Mouse (Mus musculus): ENCODE measurements at regions not wholly inside any gene's neighbourhood (a gene's known extent, or its start where the extent isn't known, plus 50 kb on each side); places are given as distances from the start of the nearest gene placed in this dataset.

GRCm38 (mm10) chr16:86516935-86517334 is 615.3 kb upstream of the Adamts5 start:
- no peak overlapping the region for H3K4me2 ChIP-seq (ENCODE audit: insufficient read depth, low read depth, poor library complexity, severe bottlenecking)
- TF ChIP-seq EP300 (IDR thresholded peaks at IDR 0.05; ENCODE audit: low read length) (no peak), CHD2 (IDR thresholded peaks at IDR 0.05; ENCODE audit: low read length) (no peak), NELFE (IDR thresholded peaks at IDR 0.05; ENCODE audit: low read depth, low read length) (no peak), ELF1 (IDR thresholded peaks at IDR 0.05; ENCODE audit: low read depth, low read length) (no peak), CTCF (conservative IDR thresholded peaks at IDR 0.05 in 1 of 2, IDR thresholded peaks at IDR 0.05 in 1 of 2; ENCODE audit: low read depth in 2 of 2, low read length in 2 of 2) (no peak), GABPA (IDR thresholded peaks at IDR 0.05; ENCODE audit: insufficient replicate concordance, low read depth, low read length) (no peak), MEF2A (IDR thresholded peaks at IDR 0.05; ENCODE audit: borderline replicate concordance, low read depth, low read length) (no peak), CHD1 (IDR thresholded peaks at IDR 0.05; ENCODE audit: low read depth, low read length) (no peak)
- dilution Hi-C loops (cut with MboI; ENCODE audit: extremely low pct_ligation_motif_present, extremely low pct_unique_long_range_greater_than_20kb, low sequenced_read_pairs): no loop called here
- no peaks in the 10 kb centered on the region for H3K36me3 ChIP-seq (replicated peaks in 1 of 2; ENCODE audit: control insufficient read depth in 1 of 2, insufficient read depth in 1 of 2, low read length in 1 of 2)
- H3K27ac ChIP-seq (ENCODE audit: insufficient read depth, low read depth): no peak overlapping the region
- H3K79me2 ChIP-seq (replicated peaks; ENCODE audit: control insufficient read depth, extremely low read depth, insufficient read depth, poor library complexity, severe bottlenecking): no peaks in the 10 kb centered on the region
- no peaks in the 10 kb centered on the region for H3K9me3 ChIP-seq (replicated peaks; ENCODE audit: low read length)
- H3K27me3 ChIP-seq (replicated peaks): no peaks in the 10 kb centered on the region
- in situ Hi-C loops (cut with MboI; ENCODE audit: low pct_ligation_motif_present, low pct_unique_long_range_greater_than_20kb, low sequenced_read_pairs): no loop called here
- no peak for DNase-seq (ENCODE audit: extremely low read depth)
- peaks cover 0 to 4% of the 10 kb centered on the region in 2 experiments; a peak in 1 of 4 replicates for H3K4me1 ChIP-seq (ENCODE audit: control insufficient read depth in 1 of 2, insufficient read depth in 2 of 2)
- H3K4me3 ChIP-seq (replicated peaks in 1 of 3; ENCODE audit: low read depth in 2 of 3, low read length in 2 of 3, poor library complexity in 1 of 3): no peak overlapping the region
- no peak overlapping the region for H3K9ac ChIP-seq (ENCODE audit: insufficient read depth, low read depth)

- dilution Hi-C loops (cut with MboI; ENCODE audit: extremely low pct_ligation_motif_present, extremely low pct_unique_long_range_greater_than_20kb, low sequenced_read_pairs): no loop called here
These were observed 614.5 kb upstream of the Adamts5 start for GRCm38 (mm10) chr16:86516144-86516543.

DNA sequence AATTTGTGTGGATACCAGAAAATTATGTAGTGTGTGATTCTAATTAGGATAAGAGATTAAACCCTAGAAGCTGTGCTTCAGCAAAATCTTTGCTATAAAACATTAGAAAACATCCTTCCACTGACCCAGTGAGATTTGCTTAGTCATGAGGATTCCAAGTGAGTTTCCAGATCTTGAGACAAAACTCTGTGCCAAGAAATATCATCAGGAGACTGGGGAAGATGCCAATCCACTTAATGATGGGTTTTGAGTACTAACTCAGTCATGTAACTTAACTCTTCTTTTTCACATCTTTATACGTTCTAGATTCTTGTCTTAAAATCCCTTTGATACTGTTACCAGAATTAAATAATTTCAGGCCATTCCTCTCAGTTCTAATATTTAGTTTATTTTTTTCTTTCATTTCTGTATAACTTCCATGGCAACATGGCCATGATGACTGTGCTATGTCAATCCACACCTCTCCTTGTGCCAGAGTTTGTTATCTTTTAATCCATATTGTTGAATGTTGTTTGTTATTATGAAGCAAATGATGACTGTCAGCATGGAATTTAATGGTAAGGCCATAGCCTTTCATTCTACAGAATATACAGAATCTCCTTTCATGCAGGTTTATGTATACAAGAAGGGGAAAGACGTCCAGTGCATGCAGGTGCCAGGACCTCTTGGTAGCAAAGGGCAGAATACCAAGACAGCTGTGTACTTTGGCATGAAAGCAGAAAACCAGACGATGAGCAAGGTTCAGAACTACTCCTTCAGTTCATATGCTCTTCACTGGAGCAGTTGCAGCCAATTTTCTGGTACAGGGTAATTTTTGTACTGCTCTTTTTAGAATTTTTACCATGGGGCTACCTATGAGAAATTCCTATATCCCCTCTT is 599.7 kb upstream of the Adamts5 start:
- Histone ChIP-seq H3K4me3 (replicated peaks in 1 of 3; ENCODE audit: low read depth in 2 of 3, low read length in 2 of 3, poor library complexity in 1 of 3) (no peak overlapping the region), H3K36me3 (replicated peaks in 1 of 2; ENCODE audit: control insufficient read depth in 1 of 2, insufficient read depth in 1 of 2, low read length in 1 of 2) (no peaks in the 10 kb centered on the region), H3K9ac (ENCODE audit: insufficient read depth, low read depth) (no peak overlapping the region), H3K27ac (ENCODE audit: insufficient read depth, low read depth) (no peak overlapping the region), H3K4me1 (ENCODE audit: control insufficient read depth in 1 of 2, insufficient read depth in 2 of 2) (no peaks in the 10 kb centered on the region), H3K27me3 (replicated peaks) (no peaks in the 10 kb centered on the region), H3K79me2 (replicated peaks; ENCODE audit: control insufficient read depth, extremely low read depth, insufficient read depth, poor library complexity, severe bottlenecking) (no peaks in the 10 kb centered on the region), H3K9me3 (replicated peaks; ENCODE audit: low read length) (no peaks in the 10 kb centered on the region), H3K4me2 (ENCODE audit: insufficient read depth, low read depth, poor library complexity, severe bottlenecking) (no peak overlapping the region)
- in situ Hi-C loops (cut with MboI; ENCODE audit: low pct_ligation_motif_present, low pct_unique_long_range_greater_than_20kb, low sequenced_read_pairs) (no loop called here), dilution Hi-C loops (cut with MboI; ENCODE audit: extremely low pct_ligation_motif_present, extremely low pct_unique_long_range_greater_than_20kb, low sequenced_read_pairs) (no loop called here)
- TF ChIP-seq POLR2AphosphoS2 (IDR thresholded peaks at IDR 0.05; ENCODE audit: low read depth, low read length) (no peak), ETS1 (conservative IDR thresholded peaks at IDR 0.05; ENCODE audit: low read depth, low read length) (no peak), NELFE (IDR thresholded peaks at IDR 0.05; ENCODE audit: low read depth, low read length) (no peak), IRF4 (IDR thresholded peaks at IDR 0.05; ENCODE audit: low read depth, low read length) (no peak), POLR2A (IDR thresholded peaks at IDR 0.05; ENCODE audit: low read depth, low read length) (no peak), RCOR1 (conservative IDR thresholded peaks at IDR 0.05; ENCODE audit: low read depth, low read length) (no peak), ZNF384 (IDR thresholded peaks at IDR 0.05; ENCODE audit: low read depth, low read length) (no peak), USF2 (conservative IDR thresholded peaks at IDR 0.05; ENCODE audit: low read depth, low read length) (no peak), MAX (IDR thresholded peaks at IDR 0.05; ENCODE audit: low read length) (no peak), ELF1 (IDR thresholded peaks at IDR 0.05; ENCODE audit: low read depth, low read length) (no peak), NRF1 (IDR thresholded peaks at IDR 0.05; ENCODE audit: low read depth, low read length) (no peak), HCFC1 (IDR thresholded peaks at IDR 0.05; ENCODE audit: low read depth, low read length) (no peak)
- DNase-seq (ENCODE audit: extremely low read depth): no peak

More at GRCm38 (mm10) chr16:86516144-86516543, 614.5 kb upstream of the Adamts5 start:
- H3K27ac ChIP-seq (ENCODE audit: insufficient read depth, low read depth): no peak overlapping the region
- H3K27me3 ChIP-seq (replicated peaks): no peaks in the 10 kb centered on the region
- H3K36me3 ChIP-seq (replicated peaks in 1 of 2; ENCODE audit: control insufficient read depth in 1 of 2, insufficient read depth in 1 of 2, low read length in 1 of 2): no peaks in the 10 kb centered on the region
- H3K79me2 ChIP-seq (replicated peaks; ENCODE audit: control insufficient read depth, extremely low read depth, insufficient read depth, poor library complexity, severe bottlenecking): no peaks in the 10 kb centered on the region
- no peak for DNase-seq (ENCODE audit: extremely low read depth)
- H3K4me3 ChIP-seq (replicated peaks in 1 of 3; ENCODE audit: low read depth in 2 of 3, low read length in 2 of 3, poor library complexity in 1 of 3): no peak overlapping the region
- in situ Hi-C loops (cut with MboI; ENCODE audit: low pct_ligation_motif_present, low pct_unique_long_range_greater_than_20kb, low sequenced_read_pairs): no loop called here
- H3K9ac ChIP-seq (ENCODE audit: insufficient read depth, low read depth): no peak overlapping the region
- no peak overlapping the region for H3K4me2 ChIP-seq (ENCODE audit: insufficient read depth, low read depth, poor library complexity, severe bottlenecking)
- TF ChIP-seq ZNF384 (IDR thresholded peaks at IDR 0.05; ENCODE audit: low read depth, low read length) (no peak), MXI1 (IDR thresholded peaks at IDR 0.05; ENCODE audit: low read depth, low read length) (no peak), NELFE (IDR thresholded peaks at IDR 0.05; ENCODE audit: low read depth, low read length) (no peak), BHLHE40 (IDR thresholded peaks at IDR 0.05; ENCODE audit: low read depth, low read length) (no peak), RAD21 (IDR thresholded peaks at IDR 0.05; ENCODE audit: low read depth, low read length) (no peak), ETS1 (conservative IDR thresholded peaks at IDR 0.05; ENCODE audit: low read depth, low read length) (no peak)
- peaks cover 0 to 4% of the 10 kb centered on the region in 2 experiments; a peak in 1 of 4 replicates for H3K4me1 ChIP-seq (ENCODE audit: control insufficient read depth in 1 of 2, insufficient read depth in 2 of 2)
- no peaks in the 10 kb centered on the region for H3K9me3 ChIP-seq (replicated peaks; ENCODE audit: low read length)

Measured in CH12.LX (cell line).